Mouse (Mus musculus) limb, embryonic 11.5 days (tissue): ENCODE measurements around the gene Lingo4. TPM values are rescaled to one million over a fixed set of nuclear protein-coding genes. Genes with fewer than 3 reads are reported as not detected.
A peak's percentile ranks its signal among the peaks of the same experiment; 100 is the strongest.

Experiments used
- ATAC-seq: fragments of 200-750 bp; cut with Nextera tagmentation; 2 replicates; pipeline ENCODE4 v1.8.0; 2017; ENCODE audit warnings: low read depth; ENCODE audit not compliant: insufficient number of reproducible peaks, low FRiP score, low TSS enrichment
- DNase-seq: peaks from one replicate; pipeline ENCODE4 v3.0.0-alpha.2; 2015; ENCODE audit warnings: low spot score
- H3K27ac ChIP-seq: fragments of 300-500 bp; sonication (generic); replicated peaks from 2 replicates; pipeline ENCODE4 v1.5.1; 2014; ENCODE audit warnings: low read depth, mild to moderate bottlenecking, low read length
- H3K27me3 ChIP-seq: fragments of 300-500 bp; sonication (generic); 2 replicates; pipeline ENCODE4 v1.6.1; 2014; ENCODE audit warnings: mild to moderate bottlenecking, low read length, mixed read lengths; ENCODE audit not compliant: control insufficient read depth, insufficient read depth
- H3K36me3 ChIP-seq: fragments of 300-500 bp; sonication (generic); 2 replicates; pipeline ENCODE4 v1.6.1; 2014; ENCODE audit warnings: mild to moderate bottlenecking, low read length, moderate library complexity, mixed read lengths; ENCODE audit not compliant: control insufficient read depth, insufficient read depth
- H3K4me1 ChIP-seq: fragments of 300-500 bp; sonication (generic); 2 replicates; pipeline ENCODE4 v1.6.1; 2014; ENCODE audit warnings: low read length, mixed read lengths; ENCODE audit not compliant: control insufficient read depth, insufficient read depth
- H3K4me2 ChIP-seq: fragments of 300-500 bp; sonication (generic); 2 replicates; pipeline ENCODE4 v1.6.1; 2014; ENCODE audit warnings: low read depth, mild to moderate bottlenecking, moderate library complexity; ENCODE audit not compliant: severe bottlenecking
- H3K4me3 ChIP-seq: fragments of 300-500 bp; sonication (generic); 2 replicates; pipeline ENCODE4 v1.5.1; 2014; ENCODE audit warnings: low read depth, low read length
- H3K9ac ChIP-seq: fragments of 300-500 bp; sonication (generic); 2 replicates; pipeline ENCODE4 v1.6.1; 2014; ENCODE audit warnings: mild to moderate bottlenecking, low read length
- H3K9me3 ChIP-seq: fragments of 300-500 bp; sonication (generic); 2 replicates; pipeline ENCODE4 v1.6.1; 2016; ENCODE audit warnings: low read length; ENCODE audit not compliant: control insufficient read depth
- WGBS: fragments of 180-500 bp; shearing (Covaris S2); extraction: QIAGEN DNeasy Blood & Tissue Kit; methylation state at CpG from one replicate; pipeline ENCODE4 v1.1.7; 2014; 5-methylcytosine and 5-hydroxymethylcytosine counted together
- polyA plus RNA-seq: library from polyadenylated mRNA; unstranded; fragments of >200 nt; fragmentation: Nextera tagmentation; extraction: Ambion mirVana; gene quantifications from 2 replicates; pipeline ENCODE4 v1.2.1, GENCODE M21; 2014

Lingo4 gene
- polyA plus RNA-seq, 1 experiment from 2014 or later = not detected

DNA sequence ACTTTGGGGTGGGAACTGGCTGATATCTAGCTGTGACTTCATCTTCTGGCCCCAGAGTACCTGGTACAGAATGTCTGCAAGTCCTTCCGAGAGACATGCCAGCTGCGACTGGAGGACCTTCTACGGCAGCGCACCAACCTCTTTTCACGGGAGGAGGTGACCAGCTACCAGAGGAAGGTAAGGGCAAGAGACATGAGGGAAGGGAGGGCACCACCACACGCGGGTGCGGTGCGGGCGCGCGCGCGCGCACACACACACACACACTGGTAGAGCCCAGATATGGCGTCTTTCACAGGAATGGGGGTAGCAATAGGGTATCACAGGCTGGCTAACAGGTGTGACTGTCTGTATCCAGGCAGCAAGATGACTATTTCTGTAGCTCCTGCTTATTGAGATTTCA, 8.9 kb upstream of the Lingo4 start:
- Histone ChIP-seq H3K9ac (no peak overlapping the region), H3K4me1 (no peaks in the 10 kb centered on the region), H3K9me3 (no peaks in the 10 kb centered on the region), H3K4me3 (no peak overlapping the region), H3K36me3 (no peaks in the 10 kb centered on the region), H3K27me3 (no peaks in the 10 kb centered on the region), H3K27ac (no peak overlapping the region), H3K4me2 (no peak overlapping the region)
- WGBS = 95% methylated on average over 16 of the region's 16 CpGs
- ATAC-seq = no peak
- DNase-seq = no peak

DNA sequence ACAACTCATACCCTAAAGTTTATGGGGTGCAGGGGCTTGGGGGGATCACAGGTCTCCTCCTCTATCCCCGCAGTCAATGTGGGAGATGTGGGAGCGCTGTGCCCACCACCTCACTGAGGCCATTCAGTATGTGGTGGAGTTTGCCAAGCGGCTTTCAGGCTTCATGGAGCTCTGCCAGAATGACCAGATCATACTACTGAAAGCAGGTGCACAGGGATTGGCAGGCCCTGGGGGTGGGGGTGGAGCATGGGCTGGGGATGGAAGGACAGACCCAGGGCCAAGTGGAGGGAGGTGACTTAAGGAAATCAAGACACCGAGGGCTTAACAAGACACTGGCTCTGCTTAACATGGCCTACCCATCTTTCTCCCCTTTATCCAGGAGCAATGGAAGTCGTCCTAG, 7.3 kb upstream of the Lingo4 start:
- Histone ChIP-seq H3K9me3 (no peaks in the 10 kb centered on the region), H3K36me3 (no peaks in the 10 kb centered on the region), H3K4me3 (no peak overlapping the region), H3K27ac (no peak overlapping the region), H3K4me1 (no peaks in the 10 kb centered on the region), H3K4me2 (no peak overlapping the region), H3K27me3 (no peaks in the 10 kb centered on the region), H3K9ac (no peak overlapping the region)
- 79% methylated on average over 5 of the region's 5 CpGs for WGBS
- ATAC-seq = no peak
- DNase-seq = no peak

DNA sequence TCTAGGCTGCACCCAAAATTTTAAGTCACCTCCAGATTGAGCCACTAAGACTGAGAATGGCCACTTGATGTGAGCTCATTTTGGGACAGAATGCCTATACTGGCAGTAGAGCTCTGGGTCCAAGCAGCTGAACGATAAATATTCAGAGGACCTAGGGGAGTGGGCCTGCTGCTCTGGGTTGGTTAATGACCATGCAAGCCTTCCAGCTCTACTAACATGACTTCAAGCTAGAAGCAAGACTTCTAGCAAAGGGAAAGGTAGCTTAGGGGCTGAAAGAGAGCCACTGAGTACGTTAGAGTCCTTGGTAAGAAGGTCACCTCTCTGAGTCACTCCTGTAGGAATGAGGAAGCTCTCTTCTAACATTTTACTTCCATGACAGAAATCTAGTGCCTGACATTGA, 6.2 kb upstream of the Lingo4 start:
- WGBS = 89% methylated on average over 2 of the region's 2 CpGs
- Histone ChIP-seq H3K27ac (no peak overlapping the region), H3K9ac (no peak overlapping the region), H3K9me3 (no peaks in the 10 kb centered on the region), H3K4me3 (no peak overlapping the region), H3K4me2 (no peak overlapping the region), H3K27me3 (no peaks in the 10 kb centered on the region; the same call in 1 of the 2 replicates), H3K36me3 (no peaks in the 10 kb centered on the region), H3K4me1 (no peaks in the 10 kb centered on the region)
- DNase-seq (no peak), ATAC-seq (no peak)

DNA sequence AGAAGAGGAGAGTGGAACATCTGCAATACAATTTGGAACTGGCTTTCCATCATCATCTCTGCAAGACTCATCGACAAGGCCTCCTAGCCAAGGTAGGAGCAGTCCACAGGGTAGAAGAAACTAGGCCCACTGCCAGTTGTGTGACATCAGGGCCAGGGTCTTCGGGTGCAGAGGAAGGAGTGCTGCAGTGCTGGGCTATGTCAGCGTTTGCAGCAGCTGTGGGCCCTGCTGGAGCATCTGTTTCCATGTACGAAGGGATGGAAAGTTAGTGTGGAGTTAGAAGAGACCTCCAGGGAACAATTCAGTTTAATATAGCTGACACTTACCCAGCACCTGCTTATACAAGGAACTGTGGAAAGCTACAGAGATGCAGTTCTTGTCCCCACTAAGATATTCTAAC, 5.3 kb upstream of the Lingo4 start:
- no peak overlapping the region for H3K9ac ChIP-seq
- no peak overlapping the region for H3K27ac ChIP-seq
- H3K4me2 ChIP-seq = no peak overlapping the region
- no peaks in the 10 kb centered on the region for H3K9me3 ChIP-seq
- no peak for ATAC-seq
- no peak overlapping the region for H3K4me3 ChIP-seq
- no peaks in the 10 kb centered on the region for H3K4me1 ChIP-seq
- WGBS = 66% methylated on average over 4 of the region's 4 CpGs
- no peaks in the 10 kb centered on the region for H3K36me3 ChIP-seq
- no peak for DNase-seq
- H3K27me3 ChIP-seq = peaks cover 6% of the 10 kb centered on the region; the same call in 1 of the 2 replicates

DNA sequence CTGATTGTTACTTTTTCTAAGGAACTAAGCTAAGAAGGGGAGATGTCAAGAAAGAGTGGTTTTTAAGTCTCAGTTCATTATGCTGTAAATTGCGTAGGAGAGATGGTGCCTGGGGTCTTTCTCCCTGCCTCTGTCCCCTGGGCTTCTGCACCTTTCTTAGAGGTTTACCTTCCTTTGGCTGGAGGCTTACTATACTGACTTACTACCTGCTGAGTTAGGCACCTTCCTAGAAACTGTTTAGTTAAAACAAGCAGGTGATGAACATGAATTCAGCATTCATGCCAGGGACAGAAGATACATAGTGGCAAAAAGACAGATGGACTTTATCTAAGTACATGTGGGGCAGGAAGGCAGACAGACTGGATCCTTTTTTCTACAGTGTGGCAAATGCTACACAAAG, 2.0 kb upstream of the Lingo4 start:
- H3K9me3 ChIP-seq = no peaks in the 10 kb centered on the region
- ATAC-seq (no peak), DNase-seq (no peak)
- WGBS = 81% methylated on average over 1 of the region's 1 CpGs
- H3K9ac ChIP-seq = no peak overlapping the region
- no peak overlapping the region for H3K27ac ChIP-seq
- no peak overlapping the region for H3K4me2 ChIP-seq
- peaks cover 30% of the 10 kb centered on the region for H3K27me3 ChIP-seq
- peaks cover 2% of the 10 kb centered on the region; the same call in 1 of the 2 replicates for H3K4me1 ChIP-seq
- no peak overlapping the region for H3K4me3 ChIP-seq
- no peaks in the 10 kb centered on the region for H3K36me3 ChIP-seq

DNA sequence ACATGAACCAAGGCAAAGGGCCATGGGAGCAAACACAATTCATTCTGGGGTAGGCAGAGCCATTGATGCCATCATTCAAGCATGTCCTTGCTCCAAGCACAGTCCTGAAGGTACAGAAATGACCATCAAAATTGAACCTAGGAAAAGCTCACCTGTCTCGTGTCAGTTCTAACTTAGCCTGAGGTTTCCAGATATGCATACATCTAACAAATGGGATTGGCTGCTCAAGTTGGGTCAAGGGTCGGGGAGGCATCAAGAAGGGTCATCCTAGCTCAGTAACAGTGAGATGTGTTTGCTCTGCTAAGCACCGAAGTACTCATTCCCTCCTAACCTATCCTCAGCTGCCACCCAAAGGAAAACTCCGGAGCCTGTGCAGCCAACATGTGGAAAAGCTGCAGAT, 1.5 kb upstream of the Lingo4 start:
- Histone ChIP-seq H3K4me1 (peaks cover 2% of the 10 kb centered on the region; the same call in 1 of the 2 replicates), H3K4me3 (no peak overlapping the region), H3K36me3 (no peaks in the 10 kb centered on the region), H3K4me2 (no peak overlapping the region), H3K9me3 (no peaks in the 10 kb centered on the region), H3K9ac (no peak overlapping the region), H3K27me3 (peaks cover 30% of the 10 kb centered on the region), H3K27ac (no peak overlapping the region)
- ATAC-seq = no peak
- no peak for DNase-seq
- 75% methylated on average over 4 of the region's 4 CpGs for WGBS

DNA sequence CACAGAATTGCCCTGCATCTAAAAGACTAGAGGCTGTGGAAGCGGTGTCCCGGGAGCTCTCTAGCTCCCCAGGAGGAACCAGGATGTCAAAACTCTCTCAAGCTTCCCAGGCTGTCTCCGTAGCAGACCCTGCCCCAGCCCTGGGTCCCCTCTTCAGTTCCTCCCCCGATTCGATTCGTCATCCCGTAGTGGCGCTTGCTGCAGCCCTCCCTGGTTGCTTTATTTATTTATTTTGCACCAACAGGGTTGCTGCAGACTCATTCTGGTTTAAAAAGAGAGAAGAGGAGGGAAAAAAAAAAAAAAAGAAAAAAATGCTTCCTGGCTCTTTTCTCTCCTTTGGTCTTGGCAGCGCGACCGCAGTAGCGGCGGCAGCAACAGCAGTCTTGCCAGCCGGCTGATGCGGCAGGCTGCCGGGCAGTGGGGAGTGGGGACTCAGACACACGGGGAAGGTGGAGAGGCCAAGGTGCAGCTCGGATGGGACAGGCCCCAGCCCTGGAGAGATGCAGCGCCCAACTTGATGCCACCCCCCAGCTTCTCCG, 695 bp downstream of the Lingo4 start:
- Histone ChIP-seq H3K9me3 (no peaks in the 10 kb centered on the region), H3K4me3 (peak overlapping the region; percentile 15; the same call in 1 of the 2 replicates), H3K9ac (peak overlapping the region; percentile 30; the same call in 1 of the 2 replicates), H3K4me1 (peaks cover 2% of the 10 kb centered on the region; the same call in 1 of the 2 replicates), H3K27ac (no peak overlapping the region), H3K27me3 (peaks cover 32% of the 10 kb centered on the region), H3K4me2 (peak overlapping the region; percentile 39), H3K36me3 (no peaks in the 10 kb centered on the region)
- 4% methylated on average over 20 of the region's 20 CpGs for WGBS
- DNase-seq (peak; percentile 47), ATAC-seq (no peak)

DNA sequence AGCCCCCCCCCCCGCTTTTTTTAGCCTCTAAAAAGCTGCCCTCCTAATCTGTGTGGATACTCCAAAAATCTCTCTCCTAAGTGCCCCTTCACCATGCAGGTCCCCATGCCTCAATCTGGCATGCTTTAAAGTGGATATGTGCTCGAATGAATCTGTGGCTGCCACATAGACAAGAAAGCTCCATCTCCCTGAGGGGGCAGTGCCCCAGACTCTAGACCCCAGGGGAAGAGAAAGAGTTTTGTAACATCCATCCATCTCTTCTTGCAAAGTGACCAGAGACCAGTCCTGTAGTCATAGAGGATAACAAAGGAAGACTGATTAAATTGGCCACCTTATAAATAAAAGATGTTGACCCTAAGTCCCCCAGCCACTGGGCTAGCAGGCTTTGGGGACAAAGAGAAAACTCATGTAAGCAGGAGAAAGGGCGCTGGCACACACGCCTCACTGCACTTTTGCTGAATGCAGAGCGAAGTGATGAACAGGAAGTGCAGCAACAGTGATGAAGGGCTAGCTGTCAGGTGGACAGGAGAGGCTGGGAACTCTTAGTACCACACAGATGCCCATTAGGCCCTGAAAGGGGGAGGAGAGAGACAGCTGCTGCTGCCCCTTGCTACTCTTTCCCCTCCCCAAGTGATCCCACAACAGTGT, 1.5 kb downstream of the Lingo4 start:
- H3K9ac ChIP-seq = no peak overlapping the region
- H3K4me3 ChIP-seq = no peak overlapping the region
- peaks cover 2% of the 10 kb centered on the region; the same call in 1 of the 2 replicates for H3K4me1 ChIP-seq
- no peak for ATAC-seq
- H3K27ac ChIP-seq = no peak overlapping the region
- WGBS = 51% methylated on average over 5 of the region's 5 CpGs
- H3K27me3 ChIP-seq = peaks cover 32% of the 10 kb centered on the region
- no peak for DNase-seq
- no peak overlapping the region for H3K4me2 ChIP-seq
- no peaks in the 10 kb centered on the region for H3K36me3 ChIP-seq
- H3K9me3 ChIP-seq = no peaks in the 10 kb centered on the region
